Mouse (Mus musculus) hindbrain, postnatal 0 days (tissue): ENCODE data around the gene Olfr114. TPM values are rescaled to one million over a fixed set of nuclear protein-coding genes. Genes with fewer than 3 reads are reported as not detected.

ENCODE experiments used
- ATAC-seq: fragments of 200-750 bp; cut with Nextera tagmentation; 2 replicates; pipeline ENCODE4 v1.8.0; 2017; ENCODE audit warnings: mild to moderate bottlenecking, moderate TSS enrichment, moderate library complexity
- DNase-seq: peaks from one replicate; pipeline ENCODE4 v3.0.0-alpha.2; 2015; ENCODE audit warnings: low spot score
- H3K27ac ChIP-seq: fragments of 300-500 bp; sonication (generic); 2 replicates; pipeline ENCODE4 v1.5.1; 2014; ENCODE audit warnings: mild to moderate bottlenecking
- H3K27me3 ChIP-seq: fragments of 300-500 bp; sonication (generic); 2 replicates; pipeline ENCODE4 v1.6.1; 2014; ENCODE audit warnings: low read length, mixed read lengths; ENCODE audit not compliant: insufficient read depth
- H3K36me3 ChIP-seq: fragments of 300-500 bp; sonication (generic); 2 replicates; pipeline ENCODE4 v1.6.1; 2014; ENCODE audit warnings: low read length, mixed read lengths; ENCODE audit not compliant: insufficient read depth
- H3K4me1 ChIP-seq: fragments of 300-500 bp; sonication (generic); 2 replicates; pipeline ENCODE4 v1.6.1; 2014; ENCODE audit warnings: antibody characterized with exemption, low read length, mixed read lengths; ENCODE audit not compliant: insufficient read depth
- H3K4me2 ChIP-seq: fragments of 300-500 bp; sonication (generic); 2 replicates; pipeline ENCODE4 v1.6.1; 2014; ENCODE audit warnings: low read depth, mild to moderate bottlenecking, low read length, moderate library complexity, mixed read lengths
- H3K4me3 ChIP-seq: fragments of 300-500 bp; sonication (generic); 2 replicates; pipeline ENCODE4 v1.5.1; 2014; ENCODE audit warnings: low read length
- H3K9ac ChIP-seq: fragments of 300-500 bp; sonication (generic); replicated peaks from 2 replicates; pipeline ENCODE4 v1.6.1; 2014; ENCODE audit warnings: mild to moderate bottlenecking, low read length, moderate library complexity, mixed read lengths
- H3K9me3 ChIP-seq: fragments of 300-500 bp; sonication (generic); 2 replicates; pipeline ENCODE4 v1.6.1; 2016; ENCODE audit warnings: low read length, mixed read lengths
- CTCF ChIP-seq: IDR thresholded peaks from 2 replicates; pipeline ENCODE4 v1.5.1; 2016; ENCODE audit warnings: antibody characterized with exemption, control low read depth, low read depth
- WGBS: fragments of 180-500 bp; shearing (Covaris S2); extraction: QIAGEN DNeasy Blood & Tissue Kit; methylation state at CpG from one replicate; pipeline ENCODE4 v1.1.7; 2014; 5-methylcytosine and 5-hydroxymethylcytosine counted together
- polyA plus RNA-seq: library from polyadenylated mRNA; unstranded; fragments of >200 nt; fragmentation: Nextera tagmentation; extraction: Ambion mirVana; gene quantifications from 2 replicates; pipeline ENCODE4 v1.2.1, GENCODE M21; 2015
- total RNA-seq: library from RNA; depleted of rRNA; stranded (reverse); fragments of >200 nt; gene quantifications from 2 replicates; pipeline ENCODE4 v1.2.3, GENCODE M21; 2014; rRNA removed

The Olfr114 gene
- total and polyA plus RNA-seq, 2 experiments from 2014 or later = not detected

DNA sequence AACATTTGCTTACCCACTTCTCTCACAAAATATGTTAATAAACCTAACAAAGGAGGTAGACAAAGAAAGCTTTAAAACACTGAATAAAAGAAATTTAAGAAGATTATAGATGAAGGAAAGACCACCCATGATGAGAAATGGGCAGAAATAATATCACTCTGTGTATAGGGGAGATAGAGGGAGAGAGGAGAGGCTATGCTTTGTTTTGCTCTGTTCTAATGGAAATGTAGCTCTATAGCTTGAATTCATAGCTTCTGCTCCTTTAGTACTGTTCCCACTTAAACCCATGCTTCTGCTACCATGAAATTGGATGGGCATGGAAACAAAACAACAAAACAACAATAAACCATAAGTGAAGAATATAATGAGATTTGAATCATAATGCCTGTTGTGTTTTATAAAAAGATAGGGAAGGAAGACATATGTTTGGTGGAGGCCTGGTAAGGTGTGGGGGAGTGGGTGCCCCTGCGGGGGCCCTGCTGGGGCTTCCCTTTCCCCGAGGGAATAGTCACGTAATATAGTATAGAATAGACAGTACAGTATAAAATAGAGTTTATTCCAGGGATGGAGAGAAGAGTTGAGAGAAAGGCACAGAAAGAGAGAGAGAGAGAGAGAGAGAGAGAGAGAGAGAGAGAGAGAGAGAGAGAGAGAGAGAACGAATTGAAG lies 51.0 kb downstream of the Olfr114 start:
- no peak overlapping the region for H3K9ac ChIP-seq
- H3K27ac ChIP-seq = no peak overlapping the region
- no peak for DNase-seq
- WGBS = 73% methylated on average over 4 of the region's 4 CpGs
- H3K4me2 ChIP-seq = no peak overlapping the region
- no peak overlapping the region for H3K4me3 ChIP-seq
- H3K4me1 ChIP-seq = no peaks in the 10 kb centered on the region
- no peaks in the 10 kb centered on the region for H3K27me3 ChIP-seq
- no peak for TF ChIP-seq CTCF
- no peak for ATAC-seq
- no peaks in the 10 kb centered on the region for H3K9me3 ChIP-seq
- H3K36me3 ChIP-seq = no peaks in the 10 kb centered on the region

Other genes with a start within 250 kb of the Olfr114 start
- gene Olfr104-ps, start 233.2 kb downstream of the Olfr114 start, total RNA-seq = not detected in 2 replicates
- gene Olfr104-ps, start 233.2 kb downstream of the Olfr114 start, polyA plus RNA-seq = not detected in 2 replicates
- not detected in 2 replicates for gene Olfr105-ps, start 213.7 kb downstream of the Olfr114 start, total RNA-seq
- gene Olfr105-ps, start 213.7 kb downstream of the Olfr114 start, polyA plus RNA-seq = not detected in 2 replicates
- not detected in 2 replicates for gene Olfr106-ps, start 202.3 kb downstream of the Olfr114 start, total RNA-seq
- gene Olfr106-ps, start 202.3 kb downstream of the Olfr114 start, polyA plus RNA-seq = not detected in 2 replicates
- gene Olfr107, start 193.5 kb downstream of the Olfr114 start, total RNA-seq = not detected in 2 replicates
- gene Olfr107, start 193.5 kb downstream of the Olfr114 start, polyA plus RNA-seq = not detected in 2 replicates
- gene Olfr108, start 147.3 kb downstream of the Olfr114 start, total RNA-seq = not detected in 2 replicates
- gene Olfr108, start 147.3 kb downstream of the Olfr114 start, polyA plus RNA-seq = not detected in 2 replicates
- gene Olfr109, start 133.8 kb downstream of the Olfr114 start, total RNA-seq = not detected in 2 replicates
- gene Olfr109, start 133.8 kb downstream of the Olfr114 start, polyA plus RNA-seq = not detected in 2 replicates
- gene H2-M2, start 109.2 kb downstream of the Olfr114 start, total RNA-seq = not detected in 2 replicates
- gene H2-M2, start 109.2 kb downstream of the Olfr114 start, polyA plus RNA-seq = not detected in 2 replicates
- not detected in 2 replicates for gene Olfr110, start 100.3 kb downstream of the Olfr114 start, total RNA-seq
- not detected in 2 replicates for gene Olfr110, start 100.3 kb downstream of the Olfr114 start, polyA plus RNA-seq
- gene Olfr111, start 84.7 kb downstream of the Olfr114 start, total RNA-seq = not detected in 2 replicates
- not detected in 2 replicates for gene Olfr111, start 84.7 kb downstream of the Olfr114 start, polyA plus RNA-seq
- not detected in 2 replicates for gene Olfr112, start 23.3 kb downstream of the Olfr114 start, total RNA-seq
- not detected in 2 replicates for gene Olfr112, start 23.3 kb downstream of the Olfr114 start, polyA plus RNA-seq
- gene Olfr113, start 15.1 kb downstream of the Olfr114 start, total RNA-seq = not detected in 2 replicates
- gene Olfr113, start 15.1 kb downstream of the Olfr114 start, polyA plus RNA-seq = not detected in 2 replicates
- not detected in 2 replicates for gene Olfr115, start 34.4 kb upstream of the Olfr114 start, total RNA-seq
- gene Olfr115, start 34.4 kb upstream of the Olfr114 start, polyA plus RNA-seq = not detected in 2 replicates
- gene Olfr116, start 34.5 kb upstream of the Olfr114 start, total RNA-seq = not detected in 2 replicates
- not detected in 2 replicates for gene Olfr116, start 34.5 kb upstream of the Olfr114 start, polyA plus RNA-seq
- not detected in 2 replicates for gene Olfr117, start 71.0 kb upstream of the Olfr114 start, total RNA-seq
- not detected in 2 replicates for gene Olfr117, start 71.0 kb upstream of the Olfr114 start, polyA plus RNA-seq
- not detected in 2 replicates for gene Olfr118, start 74.2 kb upstream of the Olfr114 start, total RNA-seq
- gene Olfr118, start 74.2 kb upstream of the Olfr114 start, polyA plus RNA-seq = not detected in 2 replicates
- not detected in 2 replicates for gene Olfr119, start 103.8 kb upstream of the Olfr114 start, total RNA-seq
- not detected in 2 replicates for gene Olfr119, start 103.8 kb upstream of the Olfr114 start, polyA plus RNA-seq
- not detected in 2 replicates for gene Olfr120, start 129.1 kb upstream of the Olfr114 start, total RNA-seq
- not detected in 2 replicates for gene Olfr120, start 129.1 kb upstream of the Olfr114 start, polyA plus RNA-seq
- gene Olfr121, start 156.1 kb upstream of the Olfr114 start, total RNA-seq = not detected in 2 replicates
- gene Olfr121, start 156.1 kb upstream of the Olfr114 start, polyA plus RNA-seq = not detected in 2 replicates
- not detected in 2 replicates for gene Olfr122, start 175.9 kb upstream of the Olfr114 start, total RNA-seq
- gene Olfr122, start 175.9 kb upstream of the Olfr114 start, polyA plus RNA-seq = not detected in 2 replicates
- not detected in 2 replicates for gene Olfr123, start 200.8 kb upstream of the Olfr114 start, total RNA-seq
- not detected in 2 replicates for gene Olfr123, start 200.8 kb upstream of the Olfr114 start, polyA plus RNA-seq
- not detected in 2 replicates for gene Olfr124, start 207.1 kb upstream of the Olfr114 start, total RNA-seq
- gene Olfr124, start 207.1 kb upstream of the Olfr114 start, polyA plus RNA-seq = not detected in 2 replicates
- gene Olfr125, start 240.2 kb upstream of the Olfr114 start, total RNA-seq = 0.26 TPM in 1 of 2 replicates, not detected in the other
- gene Olfr125, start 240.2 kb upstream of the Olfr114 start, polyA plus RNA-seq = not detected in 2 replicates